Mouse (Mus musculus): ENCODE measurements around the gene Lgi4.

DNA sequence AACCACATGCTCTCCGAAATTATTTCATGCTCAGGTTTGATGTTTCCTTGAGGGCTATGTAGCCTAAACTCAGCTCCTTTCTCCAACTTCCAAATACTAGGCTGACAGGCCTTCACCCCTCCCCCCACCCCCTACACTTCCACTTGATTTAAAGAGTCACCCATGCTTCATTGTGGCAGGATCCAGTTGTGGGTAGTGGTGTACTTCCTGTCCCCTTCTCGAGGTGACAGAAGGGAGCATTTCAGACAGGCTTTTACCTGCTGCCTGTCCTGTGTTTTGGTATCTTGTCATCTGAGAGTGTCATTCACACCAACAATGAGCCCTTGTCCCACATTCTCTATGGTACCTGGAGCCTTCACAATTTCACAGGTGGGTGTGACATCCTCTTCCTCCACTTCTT lies 28.1 kb downstream of the Lgi4 start:
- TF ChIP-seq CTCF (IDR thresholded peaks at IDR 0.05; ENCODE audit: borderline replicate concordance, insufficient read depth, low read depth, low read length) (no peak), POLR2A (IDR thresholded peaks at IDR 0.05; ENCODE audit: borderline replicate concordance, insufficient read depth, low read length) (no peak)
